Mouse (Mus musculus): ENCODE data around the gene Nptx2. TPM values are rescaled to one million over a fixed set of nuclear protein-coding genes. Genes with fewer than 3 reads are reported as not detected.
A peak's percentile ranks its signal among the peaks of the same experiment; 100 is the strongest.

Gene Nptx2
- polyA plus RNA-seq, 1 experiment from 2014 or later, result 0.24 TPM

DNA sequence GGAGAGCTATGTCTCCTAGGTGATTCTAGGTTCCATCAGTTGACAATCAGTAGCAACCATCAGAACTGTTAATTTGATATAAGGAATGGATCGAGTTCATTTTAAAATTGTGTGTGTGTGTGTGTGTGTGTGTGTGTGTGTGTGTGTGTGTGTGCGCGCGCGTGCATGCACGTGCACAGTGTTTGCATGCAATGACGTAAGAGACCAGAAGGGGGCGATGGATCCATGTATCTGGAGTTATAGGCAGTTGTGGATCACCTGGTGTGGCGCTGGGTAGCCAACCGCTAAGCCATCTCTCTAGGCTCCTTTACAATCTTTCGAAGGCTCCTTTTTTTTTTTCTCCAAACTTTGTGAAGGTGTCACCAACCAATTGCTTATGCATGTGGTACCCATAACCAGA lies 16.6 kb upstream of the Nptx2 start:
- Histone ChIP-seq H3K27me3 (no peaks in the 10 kb centered on the region), H3K4me2 (no peak overlapping the region), H3K9me3 (0 out of 2 replicates have a peak, but pooled peaks cover 5% of the 10 kb centered on the region), H3K9ac (replicated peaks) (no peak overlapping the region), H3K36me3 (no peaks in the 10 kb centered on the region), H3K4me3 (replicated peaks) (no peak overlapping the region), H3K27ac (no peak overlapping the region), H3K4me1 (replicated peaks) (no peaks in the 10 kb centered on the region)
- 88% methylated on average over 11 of the region's 11 CpGs for WGBS
- no peak for ATAC-seq (ENCODE audit: insufficient number of reproducible peaks, insufficient read depth, low FRiP score, low TSS enrichment, low read depth)

DNA sequence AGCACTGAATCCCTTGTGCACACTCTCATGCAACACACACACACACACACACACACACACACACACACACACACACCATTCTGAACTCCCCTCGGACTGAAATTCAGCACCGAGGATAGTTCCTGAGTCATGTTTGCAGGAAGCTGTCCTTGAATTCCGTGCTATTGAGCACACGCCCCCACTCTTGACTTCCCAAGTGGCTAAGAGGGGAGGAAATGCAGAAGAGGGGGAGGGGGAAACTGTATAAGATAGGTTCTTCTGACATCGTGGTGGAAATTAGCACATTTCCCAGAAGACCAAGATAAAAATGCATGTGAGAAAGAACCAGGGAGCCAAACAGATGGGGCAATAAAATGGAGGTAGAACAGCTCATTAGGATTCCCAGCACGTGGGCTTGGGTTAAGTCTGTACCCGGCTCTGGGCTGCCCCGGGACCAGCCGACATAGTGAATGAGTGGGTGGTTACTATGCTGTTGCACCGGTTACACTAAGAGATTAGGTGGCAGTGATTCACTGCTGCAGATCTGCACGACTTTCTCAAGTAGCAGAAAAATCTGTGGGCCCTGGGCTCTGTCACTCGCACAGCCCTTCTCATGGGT lies 2.9 kb upstream of the Nptx2 start:
- no peak overlapping the region for H3K4me3 ChIP-seq (replicated peaks)
- H3K36me3 ChIP-seq, result no peaks in the 10 kb centered on the region
- peak; percentile 21; the same call in 1 of the 2 replicates for ATAC-seq (ENCODE audit: insufficient number of reproducible peaks, insufficient read depth, low FRiP score, low TSS enrichment, low read depth)
- WGBS, result 10% methylated on average over 12 of the region's 12 CpGs
- H3K27me3 ChIP-seq, result peaks cover 74% of the 10 kb centered on the region
- H3K9ac ChIP-seq (replicated peaks), result no peak overlapping the region
- H3K9me3 ChIP-seq, result no peaks in the 10 kb centered on the region
- H3K27ac ChIP-seq, result no peak overlapping the region
- H3K4me2 ChIP-seq, result no peak overlapping the region
- peaks cover 15% of the 10 kb centered on the region for H3K4me1 ChIP-seq (replicated peaks)

DNA sequence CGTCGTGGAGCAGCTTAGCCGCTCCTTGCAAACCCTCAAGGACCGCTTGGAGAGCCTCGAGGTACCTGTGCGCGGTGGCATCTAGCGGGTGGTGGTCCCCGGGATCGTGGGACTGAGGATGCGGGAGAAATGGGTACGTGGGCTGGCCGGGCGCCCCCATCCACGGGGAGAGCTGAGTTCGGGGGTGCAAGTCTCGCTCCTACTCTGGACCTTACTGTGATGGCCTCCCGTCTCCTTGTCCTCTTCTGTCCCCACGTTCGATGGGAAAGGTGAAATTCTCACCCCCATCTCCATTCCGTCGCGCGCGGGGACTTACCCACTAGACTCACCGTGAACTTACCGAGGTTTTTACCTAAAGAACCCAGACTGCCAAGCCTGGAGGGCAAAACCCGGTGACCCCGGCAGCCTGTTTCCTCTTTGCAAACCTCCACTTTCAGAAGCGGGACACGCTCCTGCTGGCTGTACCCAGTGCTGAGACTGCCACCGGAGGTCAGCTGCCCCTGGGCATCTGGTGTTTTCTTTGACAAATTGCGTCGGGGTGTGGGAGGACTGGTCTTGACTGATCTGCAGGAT lies 807 bp downstream of the Nptx2 start:
- Histone ChIP-seq H3K4me1 (replicated peaks) (peaks cover 31% of the 10 kb centered on the region), H3K36me3 (no peaks in the 10 kb centered on the region), H3K27me3 (peaks cover 79% of the 10 kb centered on the region), H3K9me3 (no peaks in the 10 kb centered on the region), H3K4me3 (replicated peaks) (peak overlapping the region; percentile 38), H3K4me2 (peak overlapping the region; percentile 55), H3K9ac (replicated peaks) (no peak overlapping the region), H3K27ac (no peak overlapping the region)
- WGBS, result 5% methylated on average over 34 of the region's 34 CpGs
- no peak; the same call in 1 of the 2 replicates for ATAC-seq (ENCODE audit: insufficient number of reproducible peaks, insufficient read depth, low FRiP score, low TSS enrichment, low read depth)

DNA sequence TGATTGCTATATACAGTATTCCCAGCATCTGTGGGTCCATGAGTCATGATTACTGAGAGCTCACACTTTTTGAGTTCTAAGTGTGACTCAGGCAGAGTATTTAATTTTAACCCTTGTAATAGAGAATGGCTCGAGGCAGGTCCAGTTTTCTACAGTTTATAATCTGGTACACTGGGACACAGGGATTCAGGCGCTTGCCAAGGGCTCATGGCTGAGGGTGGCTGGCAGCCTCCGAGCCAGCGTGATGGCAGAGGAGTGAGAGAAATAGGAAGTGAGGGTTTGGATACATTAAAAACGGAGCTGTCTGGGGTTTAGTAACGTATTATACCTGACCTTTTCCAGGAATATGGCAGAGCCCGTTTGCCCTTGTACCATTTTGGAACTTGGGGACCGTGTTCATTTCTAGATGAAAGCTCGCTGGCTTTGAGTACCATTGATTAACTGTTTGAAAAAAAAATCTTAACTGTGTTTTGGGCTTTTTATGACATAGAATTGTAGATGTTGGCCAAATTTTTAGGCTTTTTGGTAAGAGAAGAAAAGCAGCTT lies 1.7 kb downstream of the Nptx2 start:
- Histone ChIP-seq H3K9ac (replicated peaks) (no peak overlapping the region), H3K9me3 (no peaks in the 10 kb centered on the region), H3K27ac (no peak overlapping the region), H3K4me1 (replicated peaks) (peaks cover 31% of the 10 kb centered on the region), H3K27me3 (peaks cover 76% of the 10 kb centered on the region), H3K4me3 (replicated peaks) (no peak overlapping the region), H3K4me2 (0 out of 2 replicates have a peak overlapping the region, but pooled peaks have one; percentile 54), H3K36me3 (no peaks in the 10 kb centered on the region)
- no peak for ATAC-seq (ENCODE audit: insufficient number of reproducible peaks, insufficient read depth, low FRiP score, low TSS enrichment, low read depth)
- 16% methylated on average over 9 of the region's 9 CpGs for WGBS

DNA sequence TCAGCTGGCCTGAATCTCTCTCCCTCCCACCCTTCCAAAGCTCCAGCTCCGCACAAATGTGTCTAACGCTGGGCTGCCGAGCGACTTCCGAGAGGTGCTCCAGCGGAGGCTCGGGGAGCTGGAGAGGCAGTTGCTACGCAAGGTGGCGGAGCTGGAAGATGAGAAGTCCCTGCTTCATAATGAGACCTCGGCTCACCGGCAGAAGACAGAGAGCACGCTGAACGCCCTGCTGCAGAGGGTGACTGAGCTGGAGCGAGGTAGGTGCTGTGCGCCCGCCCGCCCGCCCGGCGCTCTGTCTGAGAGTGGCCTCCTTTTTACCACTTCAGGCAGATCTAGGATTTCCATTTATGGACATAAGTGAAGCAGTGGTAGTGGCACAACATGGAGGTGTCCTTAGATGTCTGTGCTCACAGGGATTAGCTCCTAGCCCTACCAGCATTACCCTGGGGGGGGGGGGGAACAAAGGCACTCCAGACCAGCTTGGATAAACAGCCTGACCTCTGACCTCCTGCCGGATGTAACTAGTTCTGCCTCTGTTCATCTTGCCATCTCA lies 2.5 kb downstream of the Nptx2 start:
- 3% methylated on average over 21 of the region's 21 CpGs for WGBS
- Histone ChIP-seq H3K27ac (no peak overlapping the region), H3K9ac (replicated peaks) (no peak overlapping the region), H3K27me3 (peaks cover 72% of the 10 kb centered on the region), H3K4me2 (peak overlapping the region; percentile 54), H3K4me3 (replicated peaks) (peak overlapping the region; percentile 31), H3K4me1 (replicated peaks) (peaks cover 25% of the 10 kb centered on the region), H3K9me3 (no peaks in the 10 kb centered on the region), H3K36me3 (no peaks in the 10 kb centered on the region)
- no peak for ATAC-seq (ENCODE audit: insufficient number of reproducible peaks, insufficient read depth, low FRiP score, low TSS enrichment, low read depth)

DNA sequence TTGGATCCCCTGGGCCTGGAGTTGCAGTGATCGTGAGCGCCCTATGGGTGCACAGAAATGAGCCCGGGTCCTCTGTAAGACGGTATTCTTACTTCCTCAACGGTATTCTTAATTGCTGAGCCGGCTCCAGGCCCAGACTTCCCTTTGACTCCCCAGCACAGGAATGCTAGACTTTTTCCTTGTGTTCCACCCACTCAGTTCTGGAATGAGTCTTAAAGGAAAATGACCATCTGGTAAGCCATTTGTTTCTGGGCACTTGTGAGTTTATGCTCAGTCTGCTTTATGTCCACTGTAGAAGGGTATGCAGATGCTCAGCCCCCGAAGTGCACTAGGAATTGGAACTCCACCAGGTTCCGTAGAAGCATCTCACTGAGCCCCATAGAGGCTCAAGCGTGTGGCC lies 4.3 kb downstream of the Nptx2 start:
- Histone ChIP-seq H3K9ac (replicated peaks) (no peak overlapping the region), H3K9me3 (no peaks in the 10 kb centered on the region), H3K4me1 (replicated peaks) (peaks cover 34% of the 10 kb centered on the region), H3K36me3 (no peaks in the 10 kb centered on the region), H3K27ac (no peak overlapping the region), H3K4me2 (no peak overlapping the region), H3K27me3 (peaks cover 59% of the 10 kb centered on the region), H3K4me3 (replicated peaks) (no peak overlapping the region)
- 67% methylated on average over 9 of the region's 9 CpGs for WGBS
- ATAC-seq (ENCODE audit: insufficient number of reproducible peaks, insufficient read depth, low FRiP score, low TSS enrichment, low read depth), result no peak

DNA sequence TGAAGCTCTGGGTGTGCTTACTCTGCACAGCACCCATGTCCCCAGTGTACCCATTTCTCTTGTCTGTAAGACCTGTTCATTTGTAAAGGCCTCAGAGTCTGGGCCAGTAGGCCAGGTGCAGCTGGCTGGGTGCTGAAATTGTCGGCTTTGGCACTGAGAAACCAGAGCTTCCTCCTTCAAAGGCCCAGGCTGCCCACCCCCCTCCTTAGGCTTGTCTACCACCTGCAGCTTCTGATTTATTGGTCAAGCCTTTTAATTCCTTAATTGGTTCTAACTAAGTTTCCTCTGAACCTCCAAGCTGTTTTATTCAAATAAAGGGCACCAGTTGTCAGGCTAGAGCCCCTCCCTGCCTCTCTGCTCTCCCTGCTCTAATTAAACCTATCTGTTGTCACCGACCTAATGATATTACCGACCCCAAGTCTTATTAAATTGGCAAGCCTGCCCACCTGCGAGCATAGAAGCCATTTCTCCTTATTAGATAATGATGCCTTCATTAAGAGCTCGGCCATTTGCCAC lies 5.0 kb downstream of the Nptx2 start:
- WGBS, result 16% methylated on average over 5 of the region's 5 CpGs
- Histone ChIP-seq H3K9ac (replicated peaks) (no peak overlapping the region), H3K4me1 (replicated peaks) (peaks cover 34% of the 10 kb centered on the region), H3K27ac (no peak overlapping the region), H3K9me3 (no peaks in the 10 kb centered on the region), H3K36me3 (no peaks in the 10 kb centered on the region), H3K4me3 (replicated peaks) (no peak overlapping the region), H3K27me3 (peaks cover 52% of the 10 kb centered on the region), H3K4me2 (no peak overlapping the region)
- ATAC-seq (ENCODE audit: insufficient number of reproducible peaks, insufficient read depth, low FRiP score, low TSS enrichment, low read depth), result no peak

DNA sequence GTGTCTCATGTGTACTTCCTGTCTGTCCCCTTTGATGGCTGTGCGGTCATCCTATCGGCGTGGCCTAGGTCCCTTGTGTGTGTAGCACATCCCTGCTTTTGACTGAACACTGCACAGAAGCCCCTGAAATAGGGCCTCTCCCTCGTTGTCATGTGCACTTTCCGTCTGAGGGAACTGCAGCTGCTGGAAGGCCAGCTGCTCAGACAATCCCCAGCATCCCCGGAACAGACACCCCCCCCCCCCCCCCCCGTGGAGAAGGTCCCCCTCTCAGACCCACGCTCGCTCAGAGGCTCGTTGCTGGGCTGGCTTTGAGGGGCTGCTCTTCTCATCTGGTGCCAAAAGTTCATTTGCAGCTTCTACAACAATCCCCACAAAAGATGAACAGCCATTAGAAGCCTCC lies 11.0 kb downstream of the Nptx2 start:
- no peak overlapping the region for H3K4me3 ChIP-seq (replicated peaks)
- 25% methylated on average over 10 of the region's 10 CpGs for WGBS
- H3K4me1 ChIP-seq (replicated peaks), result peaks cover 10% of the 10 kb centered on the region
- no peaks in the 10 kb centered on the region for H3K9me3 ChIP-seq
- ATAC-seq (ENCODE audit: insufficient number of reproducible peaks, insufficient read depth, low FRiP score, low TSS enrichment, low read depth), result no peak; the same call in 1 of the 2 replicates
- no peak overlapping the region for H3K9ac ChIP-seq (replicated peaks)
- H3K36me3 ChIP-seq, result no peaks in the 10 kb centered on the region
- no peak overlapping the region for H3K4me2 ChIP-seq
- H3K27ac ChIP-seq, result 0 out of 2 replicates have a peak overlapping the region, but pooled peaks have one; percentile 53
- no peaks in the 10 kb centered on the region; the same call in 1 of the 2 replicates for H3K27me3 ChIP-seq

DNA sequence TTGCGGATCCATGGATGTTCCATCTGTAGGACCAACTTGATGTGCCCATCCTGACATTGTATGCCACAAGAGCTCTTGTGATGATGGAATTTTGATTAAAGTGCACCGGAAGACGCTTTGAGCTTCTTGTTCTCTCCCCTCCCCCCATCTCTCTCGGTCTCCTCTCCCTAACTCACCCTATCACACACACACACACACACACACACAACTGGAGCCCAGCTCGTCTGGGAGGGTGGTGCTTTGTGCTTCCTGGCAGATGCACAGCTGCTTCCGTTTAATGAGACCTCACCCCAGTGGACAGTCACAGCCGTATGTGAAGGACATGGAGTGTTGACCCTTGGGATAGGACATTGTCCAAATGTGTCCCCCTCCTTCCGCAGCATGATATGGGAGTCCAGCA lies 11.7 kb downstream of the Nptx2 start:
- peaks cover 10% of the 10 kb centered on the region for H3K4me1 ChIP-seq (replicated peaks)
- no peak overlapping the region for H3K27ac ChIP-seq
- no peaks in the 10 kb centered on the region; the same call in 1 of the 2 replicates for H3K27me3 ChIP-seq
- H3K9ac ChIP-seq (replicated peaks), result no peak overlapping the region
- ATAC-seq (ENCODE audit: insufficient number of reproducible peaks, insufficient read depth, low FRiP score, low TSS enrichment, low read depth), result no peak
- no peak overlapping the region for H3K4me3 ChIP-seq (replicated peaks)
- no peaks in the 10 kb centered on the region for H3K9me3 ChIP-seq
- 53% methylated on average over 8 of the region's 8 CpGs for WGBS
- no peak overlapping the region for H3K4me2 ChIP-seq
- no peaks in the 10 kb centered on the region for H3K36me3 ChIP-seq

DNA sequence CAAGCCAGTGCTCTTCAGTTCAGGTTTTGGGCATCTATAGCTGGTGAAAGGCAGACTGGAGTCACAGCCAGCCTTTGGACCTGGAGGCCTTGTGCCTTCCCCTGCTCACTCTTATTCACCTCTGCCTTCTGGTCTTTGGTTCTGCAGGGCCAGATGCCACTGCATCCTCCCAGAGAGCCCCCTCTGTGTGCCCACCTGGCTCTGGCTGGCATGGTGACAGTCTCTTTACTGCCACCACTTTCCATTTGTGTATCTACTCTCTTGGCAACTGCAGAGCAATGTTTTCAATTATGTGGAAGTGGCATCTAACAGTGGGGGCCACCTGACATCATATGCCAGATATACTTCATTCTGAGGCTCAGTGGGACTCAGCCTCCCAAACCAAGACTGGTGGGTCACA lies 12.8 kb downstream of the Nptx2 start:
- peaks cover 10% of the 10 kb centered on the region for H3K4me1 ChIP-seq (replicated peaks)
- H3K27me3 ChIP-seq, result no peaks in the 10 kb centered on the region
- H3K36me3 ChIP-seq, result no peaks in the 10 kb centered on the region
- H3K9ac ChIP-seq (replicated peaks), result no peak overlapping the region
- H3K4me2 ChIP-seq, result no peak overlapping the region
- ATAC-seq (ENCODE audit: insufficient number of reproducible peaks, insufficient read depth, low FRiP score, low TSS enrichment, low read depth), result no peak
- H3K9me3 ChIP-seq, result no peaks in the 10 kb centered on the region
- H3K4me3 ChIP-seq (replicated peaks), result no peak overlapping the region
- no peak overlapping the region for H3K27ac ChIP-seq

DNA sequence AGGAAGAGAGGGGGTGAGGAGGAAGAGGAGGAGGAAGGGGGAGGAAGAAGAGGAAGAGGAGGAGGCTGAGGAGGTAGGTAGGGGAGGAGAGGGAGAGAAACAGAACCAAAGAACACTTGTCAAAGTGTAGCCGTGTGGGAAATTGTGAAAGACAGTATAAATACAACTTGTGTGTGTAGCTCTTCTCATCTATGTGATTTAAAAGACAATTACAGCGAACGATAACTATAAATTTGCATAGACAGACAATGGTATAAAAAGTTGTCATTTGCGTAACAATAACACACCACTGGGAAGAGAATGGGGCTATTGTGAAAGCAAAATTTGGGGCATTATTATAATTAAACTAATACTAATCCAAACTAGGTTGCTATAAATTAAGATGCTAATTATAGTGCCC lies 20.0 kb downstream of the Nptx2 start:
- H3K4me3 ChIP-seq (replicated peaks), result no peak overlapping the region
- H3K36me3 ChIP-seq, result no peaks in the 10 kb centered on the region
- H3K27ac ChIP-seq, result no peak overlapping the region
- H3K9ac ChIP-seq (replicated peaks), result no peak overlapping the region
- H3K27me3 ChIP-seq, result no peaks in the 10 kb centered on the region
- no peak for ATAC-seq (ENCODE audit: insufficient number of reproducible peaks, insufficient read depth, low FRiP score, low TSS enrichment, low read depth)
- no peaks in the 10 kb centered on the region for H3K4me1 ChIP-seq (replicated peaks)
- no peak overlapping the region for H3K4me2 ChIP-seq
- 80% methylated on average over 4 of the region's 4 CpGs for WGBS
- H3K9me3 ChIP-seq, result no peaks in the 10 kb centered on the region

All from limb, embryonic 12.5 days (tissue).